Mouse (Mus musculus): Measurements from ENCODE around the gene Syndig1.

- TF ChIP-seq CTCF (IDR thresholded peaks at IDR 0.05; ENCODE audit: low read depth, low read length) = no peak
- no peak for TF ChIP-seq POLR2A (IDR thresholded peaks at IDR 0.05; ENCODE audit: extremely low read depth, insufficient read depth, low read length)
Observed at GRCm38 (mm10) chr2:149805256-149805655, 23.8 kb upstream of the Syndig1 start.

Measured in liver, adult 2 months (tissue).